Mouse (Mus musculus) stomach, postnatal 0 days (tissue): ENCODE data around the gene Mgat5.

Experiments used
- CTCF ChIP-seq: IDR thresholded peaks from 2 replicates; pipeline ENCODE4 v1.5.1; 2016; ENCODE audit warnings: antibody characterized with exemption, low read depth, mild to moderate bottlenecking, moderate library complexity
- EP300 ChIP-seq: optimal IDR thresholded peaks from 2 replicates; pipeline ENCODE3; 2016; ENCODE audit warnings: antibody characterized with exemption

GRCm38 (mm10) chr1:127271156-127271555, 66.3 kb downstream of the Mgat5 start:
- TF ChIP-seq EP300 (no peak), CTCF (no peak)
